Mouse (Mus musculus): ENCODE data around the gene Fam57b. TPM values are rescaled to one million over a fixed set of nuclear protein-coding genes. Genes with fewer than 3 reads are reported as not detected.

The Fam57b gene
- total RNA-seq, 1 experiment = 1.9 TPM

GRCm38 (mm10) chr7:126800269-126801056 is 3.0 kb downstream of the Fam57b start:
- peak overlapping the region; percentile 76 for H3K9ac ChIP-seq (ENCODE audit: insufficient read depth, low read depth, low read length, poor library complexity, severe bottlenecking)
- peaks cover 0 to 13% of the 10 kb centered on the region in 2 experiments; a peak in 1 of 4 replicates for H3K4me1 ChIP-seq (ENCODE audit: control insufficient read depth in 2 of 2, insufficient read depth in 2 of 2, low read length in 2 of 2, poor library complexity in 1 of 2)
- peak overlapping the region; percentile 70 to 89 for H3K4me3 ChIP-seq (ENCODE audit: insufficient read depth in 1 of 2, low read depth in 1 of 2, low read length in 2 of 2, poor library complexity in 1 of 2, severe bottlenecking in 1 of 2)
- in situ Hi-C loops (cut with MboI; ENCODE audit: low sequenced_read_pairs in 2 of 2, unreplicated experiment in 2 of 2) = no loop called here
- H3K36me3 ChIP-seq (ENCODE audit: control insufficient read depth, insufficient read depth, low read length, poor library complexity, severe bottlenecking) = peaks cover 35% of the 10 kb centered on the region
- no peak for DNase-seq (ENCODE audit: low read depth, low spot score)
- no peaks in the 10 kb centered on the region for H3K9me3 ChIP-seq (ENCODE audit: control insufficient read depth, insufficient read depth, low read depth, low read length)
- H3K27ac ChIP-seq (ENCODE audit: insufficient read depth, low read depth, low read length, poor library complexity, severe bottlenecking) = peak overlapping the region; percentile 92
- TF ChIP-seq ZC3H11A (IDR thresholded peaks at IDR 0.05; ENCODE audit: borderline replicate concordance, low read depth, low read length) (no peak), ZNF384 (IDR thresholded peaks at IDR 0.05; ENCODE audit: low read depth, low read length) (peak; percentile 66)

GRCm38 (mm10) chr7:126801057-126801422 is 3.6 kb downstream of the Fam57b start:
- in situ Hi-C loops (cut with MboI; ENCODE audit: low sequenced_read_pairs in 2 of 2, unreplicated experiment in 2 of 2) = no loop called here
- H3K4me3 ChIP-seq (ENCODE audit: insufficient read depth in 1 of 2, low read depth in 1 of 2, low read length in 2 of 2, poor library complexity in 1 of 2, severe bottlenecking in 1 of 2) = no peak overlapping the region
- H3K36me3 ChIP-seq (ENCODE audit: control insufficient read depth, insufficient read depth, low read length, poor library complexity, severe bottlenecking) = peaks cover 29% of the 10 kb centered on the region
- TF ChIP-seq MAFK (IDR thresholded peaks at IDR 0.05; ENCODE audit: insufficient read depth, low read depth, low read length) (no peak), ZC3H11A (IDR thresholded peaks at IDR 0.05; ENCODE audit: borderline replicate concordance, low read depth, low read length) (no peak), HCFC1 (IDR thresholded peaks at IDR 0.05; ENCODE audit: borderline replicate concordance, insufficient read depth, low read length) (no peak), CHD2 (IDR thresholded peaks at IDR 0.05; ENCODE audit: low read depth, low read length) (no peak), ZNF384 (IDR thresholded peaks at IDR 0.05; ENCODE audit: low read depth, low read length) (no peak)
- H3K4me1 ChIP-seq (ENCODE audit: control insufficient read depth in 2 of 2, insufficient read depth in 2 of 2, low read length in 2 of 2, poor library complexity in 1 of 2) = peaks cover 0 to 13% of the 10 kb centered on the region in 2 experiments; a peak in 1 of 4 replicates
- peak overlapping the region; percentile 28; the same call in 1 of the 2 replicates for H3K27ac ChIP-seq (ENCODE audit: insufficient read depth, low read depth, low read length, poor library complexity, severe bottlenecking)
- H3K9ac ChIP-seq (ENCODE audit: insufficient read depth, low read depth, low read length, poor library complexity, severe bottlenecking) = peak overlapping the region; percentile 42; the same call in 1 of the 2 replicates
- H3K9me3 ChIP-seq (ENCODE audit: control insufficient read depth, insufficient read depth, low read depth, low read length) = no peaks in the 10 kb centered on the region
- no peak for DNase-seq (ENCODE audit: low read depth, low spot score)

DNA sequence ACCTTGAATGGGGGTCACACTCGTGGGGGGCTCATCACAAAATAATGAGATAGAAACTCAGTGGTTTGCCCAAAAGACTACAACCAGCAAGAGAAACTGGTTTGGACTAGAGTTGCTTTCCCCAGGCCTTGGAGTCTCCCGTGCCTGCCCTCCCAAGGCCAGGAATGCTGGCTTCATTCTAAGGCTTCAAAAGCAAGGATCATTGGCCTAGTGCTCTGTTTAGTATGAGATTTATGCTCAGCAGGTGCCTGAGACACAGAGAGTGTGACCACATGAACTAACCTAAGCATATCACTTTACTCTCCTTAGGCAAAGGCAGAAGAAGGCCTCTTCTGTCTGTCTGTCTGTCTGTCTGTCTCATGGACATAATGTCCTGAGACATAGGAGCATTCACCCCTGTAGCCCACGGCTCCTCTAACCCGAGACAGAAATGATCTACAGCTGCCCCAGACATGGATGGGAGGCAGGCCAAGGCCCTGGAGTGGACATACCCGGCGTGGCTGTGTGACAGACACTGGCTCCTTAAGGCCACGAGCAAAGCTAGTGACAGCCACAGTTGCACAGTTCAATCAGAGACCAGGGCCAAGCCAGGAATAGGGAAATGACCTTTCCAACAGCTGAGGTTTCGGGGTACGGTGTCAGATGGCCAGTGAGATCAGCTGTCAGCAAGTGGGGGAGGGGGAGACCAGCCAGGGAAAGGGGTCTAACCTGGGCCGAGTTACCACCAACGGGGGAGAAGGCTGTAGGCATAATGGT is 4.8 kb downstream of the Fam57b start:
- TF ChIP-seq MAFK (IDR thresholded peaks at IDR 0.05; ENCODE audit: insufficient read depth, low read depth, low read length) (no peak), HCFC1 (IDR thresholded peaks at IDR 0.05; ENCODE audit: borderline replicate concordance, insufficient read depth, low read length) (no peak), CHD2 (IDR thresholded peaks at IDR 0.05; ENCODE audit: low read depth, low read length) (no peak), ZC3H11A (IDR thresholded peaks at IDR 0.05; ENCODE audit: borderline replicate concordance, low read depth, low read length) (no peak), ZNF384 (IDR thresholded peaks at IDR 0.05; ENCODE audit: low read depth, low read length) (no peak)
- Histone ChIP-seq H3K36me3 (ENCODE audit: control insufficient read depth, insufficient read depth, low read length, poor library complexity, severe bottlenecking) (peaks cover 17% of the 10 kb centered on the region), H3K4me1 (ENCODE audit: control insufficient read depth in 2 of 2, insufficient read depth in 2 of 2, low read length in 2 of 2, poor library complexity in 1 of 2) (peaks cover 0 to 8% of the 10 kb centered on the region in 2 experiments; a peak in 1 of 4 replicates), H3K9ac (ENCODE audit: insufficient read depth, low read depth, low read length, poor library complexity, severe bottlenecking) (no peak overlapping the region), H3K27ac (ENCODE audit: insufficient read depth, low read depth, low read length, poor library complexity, severe bottlenecking) (no peak overlapping the region), H3K9me3 (ENCODE audit: control insufficient read depth, insufficient read depth, low read depth, low read length) (no peaks in the 10 kb centered on the region), H3K4me3 (ENCODE audit: insufficient read depth in 1 of 2, low read depth in 1 of 2, low read length in 2 of 2, poor library complexity in 1 of 2, severe bottlenecking in 1 of 2) (no peak overlapping the region)
- no peak for DNase-seq (ENCODE audit: low read depth, low spot score)
- in situ Hi-C loops (cut with MboI; ENCODE audit: low sequenced_read_pairs in 2 of 2, unreplicated experiment in 2 of 2) = no loop called here

DNA sequence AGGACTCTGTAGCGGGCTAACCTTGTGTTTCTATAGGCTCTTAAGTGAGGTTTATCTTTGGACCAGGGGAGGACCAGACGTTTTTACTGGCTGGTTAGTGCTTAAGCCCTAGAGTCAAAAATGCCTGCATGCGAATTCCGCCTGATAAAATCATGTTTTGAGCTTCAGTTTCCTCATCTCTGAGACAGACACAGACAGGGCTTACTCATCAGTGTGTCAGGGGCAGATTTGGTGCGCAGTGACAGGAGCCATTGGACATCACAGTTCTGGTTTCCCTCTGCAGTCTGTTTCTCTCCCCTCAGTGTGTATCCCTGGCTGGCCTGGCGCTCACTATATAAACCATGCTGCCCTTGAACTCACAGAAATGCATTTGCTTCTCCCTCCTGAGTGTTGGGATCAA is 5.7 kb downstream of the Fam57b start:
- in situ Hi-C loops (cut with MboI; ENCODE audit: low sequenced_read_pairs in 2 of 2, unreplicated experiment in 2 of 2) = no loop called here
- H3K4me3 ChIP-seq (ENCODE audit: insufficient read depth in 1 of 2, low read depth in 1 of 2, low read length in 2 of 2, poor library complexity in 1 of 2, severe bottlenecking in 1 of 2) = no peak overlapping the region
- H3K36me3 ChIP-seq (ENCODE audit: control insufficient read depth, insufficient read depth, low read length, poor library complexity, severe bottlenecking) = peaks cover 9% of the 10 kb centered on the region; the same call in 1 of the 2 replicates
- TF ChIP-seq ZC3H11A (IDR thresholded peaks at IDR 0.05; ENCODE audit: borderline replicate concordance, low read depth, low read length) (no peak), MAFK (IDR thresholded peaks at IDR 0.05; ENCODE audit: insufficient read depth, low read depth, low read length) (no peak), HCFC1 (IDR thresholded peaks at IDR 0.05; ENCODE audit: borderline replicate concordance, insufficient read depth, low read length) (no peak), ZNF384 (IDR thresholded peaks at IDR 0.05; ENCODE audit: low read depth, low read length) (no peak), CHD2 (IDR thresholded peaks at IDR 0.05; ENCODE audit: low read depth, low read length) (no peak)
- no peaks in the 10 kb centered on the region for H3K9me3 ChIP-seq (ENCODE audit: control insufficient read depth, insufficient read depth, low read depth, low read length)
- no peak overlapping the region for H3K9ac ChIP-seq (ENCODE audit: insufficient read depth, low read depth, low read length, poor library complexity, severe bottlenecking)
- DNase-seq (ENCODE audit: low read depth, low spot score) = no peak
- H3K4me1 ChIP-seq (ENCODE audit: control insufficient read depth in 2 of 2, insufficient read depth in 2 of 2, low read length in 2 of 2, poor library complexity in 1 of 2) = peaks cover 0 to 12% of the 10 kb centered on the region in 2 experiments; a peak in 1 of 4 replicates
- no peak overlapping the region for H3K27ac ChIP-seq (ENCODE audit: insufficient read depth, low read depth, low read length, poor library complexity, severe bottlenecking)

Measured in ES-E14 (cell line).